Mouse (Mus musculus): ENCODE results near the gene Efna1.

The Efna1 gene

DNA sequence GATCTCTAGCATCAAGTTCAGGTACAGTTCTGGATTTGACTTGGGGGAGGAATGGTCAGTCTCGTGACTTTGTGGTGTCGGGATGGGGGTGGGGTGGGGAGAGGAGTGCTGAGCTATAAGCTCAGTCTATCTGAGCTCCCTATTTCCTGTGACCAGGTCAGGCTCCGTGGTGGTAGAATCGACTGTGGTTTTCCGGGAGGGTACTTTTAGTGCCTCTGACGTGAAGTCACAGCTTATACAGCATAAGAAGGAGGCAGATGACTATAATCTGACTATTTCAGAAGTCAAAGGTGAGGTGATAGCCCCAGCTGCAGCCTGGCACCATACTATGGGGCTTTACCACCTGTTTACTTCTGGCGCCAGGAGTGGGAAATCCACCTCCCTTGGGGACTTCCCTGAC is 49.6 kb downstream of the Efna1 start:
- Histone ChIP-seq H3K4me1 (replicated peaks; ENCODE audit: low read depth, low read length) (peaks cover 83% of the 10 kb centered on the region), H3K27me3 (ENCODE audit: insufficient read depth, low read length) (peaks cover 40% of the 10 kb centered on the region), H3K4me3 (replicated peaks; ENCODE audit: low read length) (no peak overlapping the region), H3K36me3 (ENCODE audit: insufficient read depth, low read length) (no peaks in the 10 kb centered on the region), H3K9me3 (ENCODE audit: low read length) (no peaks in the 10 kb centered on the region)
- TF ChIP-seq CTCF (conservative IDR thresholded peaks at IDR 0.05; ENCODE audit: low read length) (no peak), POU5F1 (IDR thresholded peaks at IDR 0.05; ENCODE audit: borderline replicate concordance, low read length) (no peak), NANOG (IDR thresholded peaks at IDR 0.05; ENCODE audit: borderline replicate concordance, low read length) (no peak)

- TF ChIP-seq CTCF (conservative IDR thresholded peaks at IDR 0.05; ENCODE audit: low read length) (no peak), NANOG (IDR thresholded peaks at IDR 0.05; ENCODE audit: borderline replicate concordance, low read length) (no peak), POU5F1 (IDR thresholded peaks at IDR 0.05; ENCODE audit: borderline replicate concordance, low read length) (no peak)
- Histone ChIP-seq H3K4me3 (replicated peaks; ENCODE audit: low read length) (no peak overlapping the region), H3K9me3 (ENCODE audit: low read length) (no peaks in the 10 kb centered on the region), H3K36me3 (ENCODE audit: insufficient read depth, low read length) (no peaks in the 10 kb centered on the region), H3K4me1 (replicated peaks; ENCODE audit: low read depth, low read length) (peaks cover 81% of the 10 kb centered on the region), H3K27me3 (ENCODE audit: insufficient read depth, low read length) (peaks cover 32% of the 10 kb centered on the region)
Measured at GRCm38 (mm10) chr3:89230561-89230960, 50.4 kb downstream of the Efna1 start.

- Histone ChIP-seq H3K4me3 (replicated peaks; ENCODE audit: low read length) (peak overlapping the region; percentile 80), H3K27me3 (ENCODE audit: insufficient read depth, low read length) (peaks cover 21% of the 10 kb centered on the region), H3K9me3 (ENCODE audit: low read length) (no peaks in the 10 kb centered on the region), H3K36me3 (ENCODE audit: insufficient read depth, low read length) (no peaks in the 10 kb centered on the region), H3K4me1 (replicated peaks; ENCODE audit: low read depth, low read length) (peaks cover 81% of the 10 kb centered on the region)
- TF ChIP-seq POU5F1 (IDR thresholded peaks at IDR 0.05; ENCODE audit: borderline replicate concordance, low read length) (no peak), CTCF (conservative IDR thresholded peaks at IDR 0.05; ENCODE audit: low read length) (no peak), NANOG (IDR thresholded peaks at IDR 0.05; ENCODE audit: borderline replicate concordance, low read length) (no peak)
Measured at GRCm38 (mm10) chr3:89229276-89229675, 51.7 kb downstream of the Efna1 start.

DNA sequence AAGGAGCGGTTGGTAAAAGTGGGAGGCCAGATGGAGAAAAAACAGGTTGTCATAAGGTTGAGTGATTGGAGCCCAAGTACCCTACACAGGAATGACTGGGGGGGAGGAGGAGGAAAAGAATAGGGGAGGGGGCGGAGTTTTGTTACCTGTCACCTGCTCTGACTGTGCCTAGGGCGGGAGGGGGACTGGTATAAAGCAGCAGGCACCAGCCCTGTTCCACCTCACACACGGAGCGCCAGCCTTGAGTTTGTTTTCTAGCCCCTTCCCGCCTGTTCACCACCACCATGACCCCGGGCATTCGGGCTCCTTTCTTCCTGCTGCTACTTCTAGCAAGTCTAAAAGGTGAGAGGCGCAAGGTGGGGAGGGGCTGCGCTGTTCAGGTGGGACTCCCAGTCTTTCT is 52.1 kb downstream of the Efna1 start, which contains the start of gene Muc1:
Muc1 (plus strand) TSS at position 222 of the 400 bp plus-strand sequence.
- H3K36me3 ChIP-seq (ENCODE audit: insufficient read depth, low read length), result peaks cover 3% of the 10 kb centered on the region
- H3K9me3 ChIP-seq (ENCODE audit: low read length), result no peaks in the 10 kb centered on the region
- TF ChIP-seq CTCF (conservative IDR thresholded peaks at IDR 0.05; ENCODE audit: low read length) (no peak), POU5F1 (IDR thresholded peaks at IDR 0.05; ENCODE audit: borderline replicate concordance, low read length) (no peak), NANOG (IDR thresholded peaks at IDR 0.05; ENCODE audit: borderline replicate concordance, low read length) (no peak)
- peak within 1 kb of the TSS; percentile 80 for H3K4me3 ChIP-seq (replicated peaks; ENCODE audit: low read length)
- peaks cover 81% of the 10 kb centered on the region for H3K4me1 ChIP-seq (replicated peaks; ENCODE audit: low read depth, low read length)
- peaks cover 21% of the 10 kb centered on the region for H3K27me3 ChIP-seq (ENCODE audit: insufficient read depth, low read length)

GRCm38 (mm10) chr3:89228180-89228549 is 52.8 kb downstream of the Efna1 start:
- H3K27me3 ChIP-seq (ENCODE audit: insufficient read depth, low read length), result peaks cover 21% of the 10 kb centered on the region
- H3K4me3 ChIP-seq (replicated peaks; ENCODE audit: low read length), result peak overlapping the region; percentile 80

DNA sequence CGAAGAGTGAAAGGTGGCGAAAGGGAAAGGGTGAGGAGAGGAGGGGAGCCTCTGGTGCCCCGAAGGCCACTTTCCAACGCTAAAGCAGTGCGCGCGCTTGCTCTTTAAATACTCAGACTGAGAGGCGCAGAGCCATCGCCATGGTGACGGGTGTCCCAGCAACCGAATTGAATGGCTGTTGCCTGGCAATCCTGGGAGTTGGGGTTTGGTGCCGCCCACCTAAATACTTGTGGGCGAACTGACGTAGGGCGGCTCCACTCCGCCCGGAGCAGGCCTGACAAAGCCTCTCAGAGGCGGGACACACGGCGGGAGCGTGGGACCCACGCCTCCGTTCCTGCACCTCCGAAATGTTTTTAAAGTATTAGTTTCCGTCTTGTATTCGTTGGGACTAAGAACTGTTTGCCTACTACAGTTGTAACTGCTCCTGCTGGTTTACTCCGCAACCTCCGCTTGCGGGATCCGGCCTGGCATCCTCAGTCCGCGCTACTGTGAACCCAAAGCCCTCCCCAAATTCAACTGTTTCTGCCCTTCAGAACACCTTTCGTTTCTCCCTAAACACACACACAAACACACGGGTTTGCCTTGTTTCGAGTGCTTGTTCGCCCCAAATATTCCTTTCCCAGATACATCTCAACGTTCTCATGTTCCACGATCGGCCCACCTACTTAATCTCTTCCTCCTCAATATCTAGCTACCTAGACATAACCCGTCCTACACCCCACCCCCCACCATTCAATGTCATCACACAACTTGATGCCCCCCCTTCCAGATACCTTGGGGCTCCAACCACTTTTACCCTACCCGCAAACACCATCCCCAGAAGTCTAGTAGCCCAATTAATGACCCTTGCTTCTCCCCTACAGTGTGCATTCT is 53.4 kb downstream of the Efna1 start:
- TF ChIP-seq CTCF (conservative IDR thresholded peaks at IDR 0.05; ENCODE audit: low read length) (no peak), POU5F1 (IDR thresholded peaks at IDR 0.05; ENCODE audit: borderline replicate concordance, low read length) (no peak), NANOG (IDR thresholded peaks at IDR 0.05; ENCODE audit: borderline replicate concordance, low read length) (no peak)
- peaks cover 16% of the 10 kb centered on the region for H3K36me3 ChIP-seq (ENCODE audit: insufficient read depth, low read length)
- H3K4me3 ChIP-seq (replicated peaks; ENCODE audit: low read length), result peak overlapping the region; percentile 80
- H3K9me3 ChIP-seq (ENCODE audit: low read length), result no peaks in the 10 kb centered on the region
- H3K4me1 ChIP-seq (replicated peaks; ENCODE audit: low read depth, low read length), result peaks cover 78% of the 10 kb centered on the region
- H3K27me3 ChIP-seq (ENCODE audit: insufficient read depth, low read length), result peaks cover 18% of the 10 kb centered on the region

More at GRCm38 (mm10) chr3:89228180-89228549, 52.8 kb downstream of the Efna1 start:
- Histone ChIP-seq H3K4me1 (replicated peaks; ENCODE audit: low read depth, low read length) (peaks cover 81% of the 10 kb centered on the region), H3K36me3 (ENCODE audit: insufficient read depth, low read length) (peaks cover 9% of the 10 kb centered on the region), H3K9me3 (ENCODE audit: low read length) (no peaks in the 10 kb centered on the region)
- peak; percentile 91 for TF ChIP-seq CTCF (conservative IDR thresholded peaks at IDR 0.05; ENCODE audit: low read length)
- no peak for TF ChIP-seq NANOG (IDR thresholded peaks at IDR 0.05; ENCODE audit: borderline replicate concordance, low read length)
- TF ChIP-seq POU5F1 (IDR thresholded peaks at IDR 0.05; ENCODE audit: borderline replicate concordance, low read length), result no peak

DNA sequence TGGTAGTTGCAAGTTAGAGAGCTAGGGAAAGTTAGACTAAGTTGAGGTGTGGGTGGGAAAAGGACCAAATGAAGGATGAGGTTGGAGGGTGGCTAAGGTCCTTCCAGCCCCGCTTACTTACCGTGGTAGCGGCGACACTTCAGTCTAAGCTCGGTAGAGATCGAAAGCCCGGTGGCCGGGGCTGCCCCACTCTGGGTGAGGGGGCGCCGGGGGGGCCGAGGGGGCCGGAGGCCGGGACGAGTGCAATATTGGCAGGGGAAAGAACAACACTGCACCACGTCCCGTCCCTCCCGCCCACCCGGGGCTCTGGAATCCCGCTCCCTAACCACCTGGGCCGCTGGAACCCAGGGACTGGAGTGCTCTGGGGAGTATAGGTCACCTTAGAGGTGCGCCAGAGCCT is 54.0 kb downstream of the Efna1 start, which contains the start of gene Mtx1:
Mtx1 (minus strand) TSS at position 189 of the 400 bp plus-strand sequence.
- Histone ChIP-seq H3K4me1 (replicated peaks; ENCODE audit: low read depth, low read length) (peaks cover 73% of the 10 kb centered on the region), H3K4me3 (replicated peaks; ENCODE audit: low read length) (peak within 1 kb of the TSS; percentile 80), H3K9me3 (ENCODE audit: low read length) (no peaks in the 10 kb centered on the region), H3K36me3 (ENCODE audit: insufficient read depth, low read length) (peaks cover 16% of the 10 kb centered on the region), H3K27me3 (ENCODE audit: insufficient read depth, low read length) (peaks cover 17% of the 10 kb centered on the region)
- TF ChIP-seq NANOG (IDR thresholded peaks at IDR 0.05; ENCODE audit: borderline replicate concordance, low read length), result no peak
- no peak for TF ChIP-seq CTCF (conservative IDR thresholded peaks at IDR 0.05; ENCODE audit: low read length)
- TF ChIP-seq POU5F1 (IDR thresholded peaks at IDR 0.05; ENCODE audit: borderline replicate concordance, low read length), result no peak

GRCm38 (mm10) chr3:89226361-89226760 is 54.6 kb downstream of the Efna1 start:
- Histone ChIP-seq H3K4me1 (replicated peaks; ENCODE audit: low read depth, low read length) (peaks cover 73% of the 10 kb centered on the region), H3K36me3 (ENCODE audit: insufficient read depth, low read length) (peaks cover 18% of the 10 kb centered on the region), H3K27me3 (ENCODE audit: insufficient read depth, low read length) (peaks cover 12% of the 10 kb centered on the region), H3K9me3 (ENCODE audit: low read length) (no peaks in the 10 kb centered on the region), H3K4me3 (replicated peaks; ENCODE audit: low read length) (peak overlapping the region; percentile 80)
- TF ChIP-seq NANOG (IDR thresholded peaks at IDR 0.05; ENCODE audit: borderline replicate concordance, low read length), result no peak
- no peak for TF ChIP-seq POU5F1 (IDR thresholded peaks at IDR 0.05; ENCODE audit: borderline replicate concordance, low read length)
